Mouse (Mus musculus) adrenal gland, adult 8-10 months (tissue): ENCODE measurements at regions not wholly inside any gene's neighbourhood (a gene's known extent, or its start where the extent isn't known, plus 50 kb on each side); places are given as distances from the start of the nearest gene placed in this dataset.
"Not testable (repeated sequence)": the region's sequence is repeated elsewhere in the genome, so short reads cannot be mapped to it uniquely, and the experiment has no call there.

Source experiments
- DNase-seq: peaks from one replicate; pipeline ENCODE4 v3.0.0; 2022

- DNase-seq, result no peak
These were observed 534.0 kb downstream of the Hdgfl1 start for GRCm38 (mm10) chr13:26235941-26236340.

GRCm38 (mm10) chr13:26234703-26235102 lies 535.3 kb downstream of the Hdgfl1 start:
- no peak for DNase-seq

GRCm38 (mm10) chr13:26217299-26217698 lies 552.7 kb downstream of the Hdgfl1 start:
- no peak for DNase-seq

GRCm38 (mm10) chr13:26216579-26216978 lies 553.4 kb downstream of the Hdgfl1 start:
- DNase-seq, result no peak

GRCm38 (mm10) chr13:26205532-26206105 lies 564.3 kb downstream of the Hdgfl1 start:
- no peak for DNase-seq

GRCm38 (mm10) chr13:26194646-26195045 lies 575.3 kb downstream of the Hdgfl1 start:
- no peak for DNase-seq

GRCm38 (mm10) chr13:26183879-26184278 lies 586.1 kb downstream of the Hdgfl1 start:
- no peak for DNase-seq

GRCm38 (mm10) chr13:26171891-26172482 lies 598.0 kb downstream of the Hdgfl1 start:
- no peak for DNase-seq

GRCm38 (mm10) chr13:26169641-26170040 lies 600.3 kb downstream of the Hdgfl1 start:
- DNase-seq, result no peak

GRCm38 (mm10) chr13:26158703-26159102 lies 611.3 kb downstream of the Hdgfl1 start:
- DNase-seq, result no peak

GRCm38 (mm10) chr13:26154701-26155471 lies 615.1 kb downstream of the Hdgfl1 start:
- DNase-seq, result no peak

GRCm38 (mm10) chr13:26154251-26154650 lies 615.7 kb downstream of the Hdgfl1 start:
- no peak for DNase-seq

- no peak for DNase-seq
These were observed 616.9 kb downstream of the Hdgfl1 start for GRCm38 (mm10) chr13:26153093-26153492.

- DNase-seq, result no peak
These were observed 619.5 kb downstream of the Hdgfl1 start for GRCm38 (mm10) chr13:26150426-26150825.

- no peak for DNase-seq
These were observed 627.2 kb downstream of the Hdgfl1 start for GRCm38 (mm10) chr13:26142811-26143210.

- DNase-seq, result no peak
These were observed 650.6 kb downstream of the Hdgfl1 start for GRCm38 (mm10) chr13:26119363-26119762.

- DNase-seq, result no peak
These were observed 655.8 kb downstream of the Hdgfl1 start for GRCm38 (mm10) chr13:26114136-26114535.

- DNase-seq, result not testable (repeated sequence)
These were observed 656.2 kb downstream of the Hdgfl1 start for GRCm38 (mm10) chr13:26113723-26114122.

GRCm38 (mm10) chr13:26112579-26112978 lies 657.4 kb downstream of the Hdgfl1 start:
- DNase-seq, result no peak

GRCm38 (mm10) chr13:26109013-26109412 lies 661.0 kb downstream of the Hdgfl1 start:
- no peak for DNase-seq

- no peak for DNase-seq
These were observed 681.2 kb downstream of the Hdgfl1 start for GRCm38 (mm10) chr13:26088727-26089126.

- DNase-seq, result no peak
These were observed 689.2 kb downstream of the Hdgfl1 start for GRCm38 (mm10) chr13:26080814-26081213.

GRCm38 (mm10) chr13:26080302-26080701 lies 689.7 kb downstream of the Hdgfl1 start:
- DNase-seq, result no peak

- DNase-seq, result no peak
These were observed 690.6 kb downstream of the Hdgfl1 start for GRCm38 (mm10) chr13:26079362-26079761.
